Mouse (Mus musculus) neural tube, embryonic 14.5 days (tissue): ENCODE data around the gene Samt4. TPM values are rescaled to one million over a fixed set of nuclear protein-coding genes. Genes with fewer than 3 reads are reported as not detected.
"Not testable (repeated sequence)": the region's sequence is repeated elsewhere in the genome, so short reads cannot be mapped to it uniquely, and the experiment has no call there.

Experiments
- ATAC-seq: fragments of 200-750 bp; cut with Nextera tagmentation; 2 replicates; pipeline ENCODE4 v1.8.0; 2017; ENCODE audit warnings: low read depth, mild to moderate bottlenecking, moderate TSS enrichment, moderate library complexity
- H3K27ac ChIP-seq: fragments of 300-500 bp; sonication (generic); 2 replicates; pipeline ENCODE4 v1.5.1; 2014; ENCODE audit warnings: low read depth, mild to moderate bottlenecking, control low read depth, low read length, moderate library complexity, mixed read lengths
- H3K27me3 ChIP-seq: fragments of 300-500 bp; sonication (generic); 2 replicates; pipeline ENCODE4 v1.6.1; 2014; ENCODE audit warnings: low read length; ENCODE audit not compliant: control insufficient read depth, insufficient read depth
- H3K36me3 ChIP-seq: fragments of 300-500 bp; sonication (generic); 2 replicates; pipeline ENCODE4 v1.6.1; 2014; ENCODE audit warnings: low read length, mixed read lengths; ENCODE audit not compliant: control insufficient read depth, insufficient read depth
- H3K4me1 ChIP-seq: fragments of 300-500 bp; sonication (generic); 2 replicates; pipeline ENCODE4 v1.6.1; 2014; ENCODE audit warnings: low read length; ENCODE audit not compliant: control insufficient read depth, insufficient read depth
- H3K4me2 ChIP-seq: fragments of 300-500 bp; sonication (generic); 2 replicates; pipeline ENCODE4 v1.6.1; 2014; ENCODE audit warnings: mild to moderate bottlenecking, low read depth, low read length, control low read depth
- H3K4me3 ChIP-seq: fragments of 300-500 bp; sonication (generic); 2 replicates; pipeline ENCODE4 v1.5.1; 2014; ENCODE audit warnings: low read depth, low read length, control low read depth, mixed read lengths
- H3K9ac ChIP-seq: fragments of 300-500 bp; sonication (generic); replicated peaks from 2 replicates; pipeline ENCODE4 v1.6.1; 2014; ENCODE audit warnings: low read depth, mild to moderate bottlenecking, control low read depth, low read length, mixed read lengths
- H3K9me3 ChIP-seq: fragments of 300-500 bp; sonication (generic); 2 replicates; pipeline ENCODE4 v1.6.1; 2016; ENCODE audit warnings: low read length; ENCODE audit not compliant: control insufficient read depth
- WGBS: fragments of 180-500 bp; shearing (Covaris S2); extraction: QIAGEN DNeasy Blood & Tissue Kit; methylation state at CpG from one replicate; pipeline ENCODE4 v1.1.7; 2014; 5-methylcytosine and 5-hydroxymethylcytosine counted together
- polyA plus RNA-seq: library from polyadenylated mRNA; unstranded; fragments of >200 nt; fragmentation: Nextera tagmentation; extraction: Ambion mirVana; gene quantifications from 2 replicates; pipeline ENCODE4 v1.2.1, GENCODE M21; 2014

The Samt4 gene
- not detected in 2 replicates for polyA plus RNA-seq

DNA sequence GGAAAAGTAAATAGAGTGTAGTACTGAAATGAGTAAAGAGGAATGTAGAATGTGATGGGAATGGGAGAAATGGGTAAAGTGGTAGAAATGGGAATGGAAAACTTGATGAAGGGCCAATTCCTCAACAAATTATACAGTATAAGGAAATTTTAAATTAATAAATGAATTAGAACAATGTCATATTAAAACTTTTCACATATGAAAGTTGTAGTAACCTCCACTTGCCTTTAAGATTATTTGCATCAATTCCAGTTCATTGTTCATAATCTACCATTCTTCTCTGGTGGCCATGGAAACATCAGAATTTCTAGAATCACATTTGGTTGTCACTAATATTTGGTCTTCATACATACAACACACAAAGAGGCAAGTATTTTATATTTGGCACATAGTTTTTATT is at the start of gene Samt4:
Gene Samt4, plus strand, starts transcription at position 301 of the 400 bp plus-strand sequence.
- no peak for ATAC-seq
- H3K4me1 ChIP-seq, result no peaks in the 10 kb centered on the region
- no peaks in the 10 kb centered on the region for H3K27me3 ChIP-seq
- H3K4me3 ChIP-seq, result no peak within 1 kb of the TSS
- H3K9me3 ChIP-seq, result no peaks in the 10 kb centered on the region
- H3K4me2 ChIP-seq, result no peak within 1 kb of the TSS
- H3K27ac ChIP-seq, result no peak within 1 kb of the TSS
- no peak within 1 kb of the TSS for H3K9ac ChIP-seq
- no peaks in the 10 kb centered on the region for H3K36me3 ChIP-seq

DNA sequence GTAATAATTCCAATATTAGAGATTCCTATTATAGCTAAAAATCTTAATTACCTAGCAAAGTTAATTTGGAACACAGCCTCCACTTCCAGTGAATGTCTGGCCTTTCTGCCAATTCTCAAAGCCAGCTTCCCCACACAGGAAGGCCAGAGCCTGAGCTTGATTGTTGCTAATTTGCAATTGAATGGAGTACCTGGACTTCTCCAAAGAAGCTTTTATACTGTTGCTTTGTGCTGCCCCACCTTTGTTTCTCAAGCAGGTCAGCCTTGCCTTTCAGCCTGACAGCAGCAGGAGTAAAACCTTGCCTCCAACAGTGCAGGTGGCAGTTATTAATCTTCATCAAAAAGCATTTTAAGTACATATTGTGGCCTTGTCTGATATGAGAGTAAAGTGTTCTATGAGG is 38.1 kb upstream of the Samt4 start:
- not testable (repeated sequence) for H3K27ac ChIP-seq, H3K4me3 ChIP-seq, H3K36me3 ChIP-seq, H3K4me1 ChIP-seq, H3K27me3 ChIP-seq, ATAC-seq, H3K4me2 ChIP-seq, H3K9ac ChIP-seq, H3K9me3 ChIP-seq

DNA sequence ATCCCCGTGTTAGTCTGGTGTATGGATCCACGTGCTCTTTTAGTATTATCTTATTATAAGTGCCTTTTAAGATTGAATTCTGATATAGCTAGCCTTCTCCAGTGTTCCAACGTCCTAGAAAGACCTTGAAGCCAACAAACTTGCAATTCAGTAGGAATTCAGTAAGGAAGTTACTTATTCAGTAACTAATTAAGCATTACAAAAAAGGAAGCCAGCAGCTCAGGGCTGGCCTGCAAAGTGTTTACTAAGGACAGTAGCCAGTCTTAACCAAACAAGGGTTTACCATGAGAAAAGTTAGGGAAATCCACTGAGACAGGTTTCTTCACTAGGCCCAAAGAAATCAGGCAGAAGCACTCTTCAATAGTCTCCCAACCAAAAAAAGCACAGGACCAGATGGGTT is 13.4 kb upstream of the Samt4 start:
- not testable (repeated sequence) for H3K36me3 ChIP-seq, H3K4me1 ChIP-seq, H3K27me3 ChIP-seq, H3K9ac ChIP-seq, H3K9me3 ChIP-seq, H3K27ac ChIP-seq, H3K4me2 ChIP-seq, ATAC-seq, H3K4me3 ChIP-seq
- 74% methylated on average over 3 of the region's 3 CpGs for WGBS

Other genes with a start within 250 kb of the Samt4 start
- not detected in 2 replicates for gene 4930524N10Rik, start 138.6 kb upstream of the Samt4 start, polyA plus RNA-seq
- not detected in 2 replicates for gene Samt2, start 97.4 kb downstream of the Samt4 start, polyA plus RNA-seq